Mouse (Mus musculus) ovary, adult 10 weeks (tissue): ENCODE data around the gene Yars2. TPM values are rescaled to one million over a fixed set of nuclear protein-coding genes. Genes with fewer than 3 reads are reported as not detected.

Experiments
- polyA plus RNA-seq: library from polyadenylated mRNA; stranded (reverse); fragments of 350-450 nt; fragmentation: Illumina TruSeq; extraction: RNeasy Lipid Tissue Mini Kit (QIAGEN cat#74804); gene quantifications from one replicate; pipeline ENCODE4 v1.2.3, GENCODE M21; 2014

Yars2 gene
- polyA plus RNA-seq, result 29.8 TPM

GRCm38 (mm10) chr16:16302369-16303137 is at the start of gene Yars2:
TSS of gene Yars2 (plus strand) at chr16:16302965.

GRCm38 (mm10) chr16:16358481-16359100 is 55.8 kb downstream of the Yars2 start, which contains the start of gene Dnm1l:
TSS of gene Dnm1l (minus strand) at chr16:16358959.

Other genes starting within 250 kb of the Yars2 start
- gene Pkp2, start 89.6 kb upstream of the Yars2 start, polyA plus RNA-seq, result 30.7 TPM
- 234 TPM for gene Dnm1l, start 56.0 kb downstream of the Yars2 start, polyA plus RNA-seq